Mouse (Mus musculus): Measurements from ENCODE around the gene Olfr288.
A peak's percentile ranks its signal among the peaks of the same experiment; 100 is the strongest.

Olfr288 gene

GRCm38 (mm10) chr15:98195442-98195841, at the start of gene Olfr288:
Olfr288 (minus strand) TSS chr15:98195542.
- no peak for DNase-seq

GRCm38 (mm10) chr15:98235442-98235841, 40.1 kb upstream of the Olfr288 start:
- DNase-seq = no peak

GRCm38 (mm10) chr15:98234350-98234749, 39.0 kb upstream of the Olfr288 start, which contains the start of gene Olfr286:
Olfr286 (minus strand) TSS chr15:98234450.
- no peak for DNase-seq

GRCm38 (mm10) chr15:98226096-98226495, 30.8 kb upstream of the Olfr288 start:
- DNase-seq = no peak

- no peak for DNase-seq
These were observed 30.3 kb upstream of the Olfr288 start for GRCm38 (mm10) chr15:98225610-98226009.

GRCm38 (mm10) chr15:98222377-98222776, 27.0 kb upstream of the Olfr288 start:
- no peak for DNase-seq

GRCm38 (mm10) chr15:98220877-98221276, 25.5 kb upstream of the Olfr288 start, which contains the start of the genes Gm44579 and Olfr287:
Gm44579 (minus strand) TSS chr15:98220977.
Olfr287 (minus strand) TSS chr15:98221056.
- no peak for DNase-seq

GRCm38 (mm10) chr15:98214130-98214529, 18.8 kb upstream of the Olfr288 start:
- DNase-seq = no peak

GRCm38 (mm10) chr15:98213336-98213870, 18.1 kb upstream of the Olfr288 start:
- no peak for DNase-seq

GRCm38 (mm10) chr15:98209676-98210075, 14.3 kb upstream of the Olfr288 start:
- DNase-seq = no peak

- no peak for DNase-seq
These were observed 10.9 kb downstream of the Olfr288 start for GRCm38 (mm10) chr15:98184456-98184855.

- no peak for DNase-seq
These were observed 13.3 kb downstream of the Olfr288 start for GRCm38 (mm10) chr15:98181856-98182570.

GRCm38 (mm10) chr15:98181132-98181711, 14.1 kb downstream of the Olfr288 start:
- DNase-seq = peak; percentile 79

GRCm38 (mm10) chr15:98180567-98181131, 14.7 kb downstream of the Olfr288 start:
- DNase-seq = no peak

- no peak for DNase-seq
These were observed 18.0 kb downstream of the Olfr288 start for GRCm38 (mm10) chr15:98177320-98177719.

- DNase-seq = no peak
These were observed 21.5 kb downstream of the Olfr288 start for GRCm38 (mm10) chr15:98173821-98174220.

- DNase-seq = no peak
These were observed 23.2 kb downstream of the Olfr288 start for GRCm38 (mm10) chr15:98172113-98172512.

GRCm38 (mm10) chr15:98170917-98171316, 24.4 kb downstream of the Olfr288 start:
- no peak for DNase-seq

GRCm38 (mm10) chr15:98170365-98170764, 25.0 kb downstream of the Olfr288 start:
- DNase-seq = no peak

GRCm38 (mm10) chr15:98168622-98169004, 26.7 kb downstream of the Olfr288 start:
- peak in 1 of 2 experiments; percentile 9 for DNase-seq

GRCm38 (mm10) chr15:98167645-98168621, 27.4 kb downstream of the Olfr288 start:
- peak; percentile 59 to 77 for DNase-seq

GRCm38 (mm10) chr15:98166963-98167644, 28.2 kb downstream of the Olfr288 start, which contains the start of gene Ccdc184:
Ccdc184 (plus strand) TSS chr15:98167158.
- no peak for DNase-seq
